Mouse (Mus musculus): ENCODE results near the gene Gpr87. TPM values are rescaled to one million over a fixed set of nuclear protein-coding genes. Genes with fewer than 3 reads are reported as not detected.
A peak's percentile ranks its signal among the peaks of the same experiment; 100 is the strongest.
"Not testable (repeated sequence)": the region's sequence is repeated elsewhere in the genome, so short reads cannot be mapped to it uniquely, and the experiment has no call there.

The Gpr87 gene
- polyA plus RNA-seq, 1 experiment from 2014 or later: 0.09 TPM

- Histone ChIP-seq H3K27ac (replicated peaks) (no peak overlapping the region), H3K9me3 (no peaks in the 10 kb centered on the region), H3K27me3 (no peaks in the 10 kb centered on the region), H3K36me3 (no peaks in the 10 kb centered on the region), H3K4me3 (no peak overlapping the region), H3K4me2 (no peak overlapping the region), H3K4me1 (replicated peaks) (no peaks in the 10 kb centered on the region), H3K9ac (no peak overlapping the region)
- ATAC-seq (ENCODE audit: low FRiP score, low read depth): no peak
- 98% methylated on average over 2 of the region's 2 CpGs for WGBS
Observed at GRCm38 (mm10) chr3:59150624-59151023, 44.3 kb downstream of the Gpr87 start.

- Histone ChIP-seq H3K36me3 (no peaks in the 10 kb centered on the region), H3K27me3 (no peaks in the 10 kb centered on the region), H3K4me2 (no peak overlapping the region), H3K9ac (no peak overlapping the region), H3K4me3 (no peak overlapping the region), H3K9me3 (no peaks in the 10 kb centered on the region), H3K4me1 (replicated peaks) (no peaks in the 10 kb centered on the region), H3K27ac (replicated peaks) (no peak overlapping the region)
- no peak for ATAC-seq (ENCODE audit: low FRiP score, low read depth)
Observed at GRCm38 (mm10) chr3:59149646-59150045, 45.3 kb downstream of the Gpr87 start.

- H3K9ac ChIP-seq: no peak overlapping the region
- no peaks in the 10 kb centered on the region for H3K4me1 ChIP-seq (replicated peaks)
- H3K36me3 ChIP-seq: no peaks in the 10 kb centered on the region
- no peaks in the 10 kb centered on the region for H3K9me3 ChIP-seq
- no peak overlapping the region for H3K4me2 ChIP-seq
- H3K27me3 ChIP-seq: no peaks in the 10 kb centered on the region
- no peak overlapping the region for H3K27ac ChIP-seq (replicated peaks)
- WGBS: 89% methylated on average over 5 of the region's 5 CpGs
- H3K4me3 ChIP-seq: no peak overlapping the region
- no peak for ATAC-seq (ENCODE audit: low FRiP score, low read depth)
Observed at GRCm38 (mm10) chr3:59145194-59145593, 49.7 kb downstream of the Gpr87 start.

- H3K36me3 ChIP-seq: no peaks in the 10 kb centered on the region
- H3K4me3 ChIP-seq: no peak overlapping the region
- H3K9ac ChIP-seq: no peak overlapping the region
- no peaks in the 10 kb centered on the region for H3K27me3 ChIP-seq
- no peaks in the 10 kb centered on the region for H3K9me3 ChIP-seq
- no peak overlapping the region for H3K27ac ChIP-seq (replicated peaks)
- H3K4me1 ChIP-seq (replicated peaks): no peaks in the 10 kb centered on the region
- H3K4me2 ChIP-seq: no peak overlapping the region
- no peak for ATAC-seq (ENCODE audit: low FRiP score, low read depth)
- WGBS: 87% methylated on average over 8 of the region's 8 CpGs
Observed at GRCm38 (mm10) chr3:59141507-59142305, 53.2 kb downstream of the Gpr87 start.

- H3K4me1 ChIP-seq (replicated peaks); H3K27me3 ChIP-seq; H3K36me3 ChIP-seq; ATAC-seq (ENCODE audit: low FRiP score, low read depth); H3K4me2 ChIP-seq; H3K4me3 ChIP-seq; H3K9me3 ChIP-seq; H3K9ac ChIP-seq; H3K27ac ChIP-seq (replicated peaks): not testable (repeated sequence)
- WGBS: 96% methylated on average over 4 of the region's 4 CpGs
Observed at GRCm38 (mm10) chr3:59140941-59141340, 54.0 kb downstream of the Gpr87 start.

GRCm38 (mm10) chr3:59140115-59140514 lies 54.8 kb downstream of the Gpr87 start:
- 90% methylated on average over 2 of the region's 2 CpGs for WGBS
- no peak overlapping the region for H3K27ac ChIP-seq (replicated peaks)
- H3K9me3 ChIP-seq: no peaks in the 10 kb centered on the region
- no peak for ATAC-seq (ENCODE audit: low FRiP score, low read depth)
- no peak overlapping the region for H3K9ac ChIP-seq
- no peaks in the 10 kb centered on the region for H3K36me3 ChIP-seq
- H3K4me2 ChIP-seq: no peak overlapping the region
- H3K4me3 ChIP-seq: no peak overlapping the region
- H3K27me3 ChIP-seq: no peaks in the 10 kb centered on the region
- H3K4me1 ChIP-seq (replicated peaks): no peaks in the 10 kb centered on the region

GRCm38 (mm10) chr3:59139651-59140051 lies 55.3 kb downstream of the Gpr87 start:
- Histone ChIP-seq H3K4me1 (replicated peaks) (no peaks in the 10 kb centered on the region), H3K9ac (no peak overlapping the region), H3K27me3 (no peaks in the 10 kb centered on the region), H3K4me2 (no peak overlapping the region), H3K9me3 (no peaks in the 10 kb centered on the region), H3K4me3 (no peak overlapping the region), H3K36me3 (no peaks in the 10 kb centered on the region), H3K27ac (replicated peaks) (no peak overlapping the region)
- ATAC-seq (ENCODE audit: low FRiP score, low read depth): no peak

- Histone ChIP-seq H3K9ac (no peak overlapping the region), H3K27me3 (no peaks in the 10 kb centered on the region), H3K27ac (replicated peaks) (no peak overlapping the region), H3K36me3 (no peaks in the 10 kb centered on the region), H3K4me3 (no peak overlapping the region), H3K4me2 (no peak overlapping the region), H3K4me1 (replicated peaks) (no peaks in the 10 kb centered on the region), H3K9me3 (no peaks in the 10 kb centered on the region)
- 59% methylated on average over 12 of the region's 12 CpGs for WGBS
- ATAC-seq (ENCODE audit: low FRiP score, low read depth): no peak
Observed at GRCm38 (mm10) chr3:59138946-59139468, 55.9 kb downstream of the Gpr87 start.

GRCm38 (mm10) chr3:59135911-59136653 lies 58.8 kb downstream of the Gpr87 start:
- Histone ChIP-seq H3K27ac (replicated peaks) (peak overlapping the region; percentile 17; the same call in 1 of the 2 replicates), H3K27me3 (no peaks in the 10 kb centered on the region), H3K4me1 (replicated peaks) (no peaks in the 10 kb centered on the region), H3K36me3 (no peaks in the 10 kb centered on the region), H3K9ac (no peak overlapping the region), H3K9me3 (no peaks in the 10 kb centered on the region), H3K4me2 (no peak overlapping the region), H3K4me3 (no peak overlapping the region)
- ATAC-seq (ENCODE audit: low FRiP score, low read depth): peak; percentile 66
- WGBS: 82% methylated on average over 5 of the region's 5 CpGs

GRCm38 (mm10) chr3:59133189-59133588 lies 61.7 kb downstream of the Gpr87 start:
- Histone ChIP-seq H3K9ac (no peak overlapping the region), H3K27ac (replicated peaks) (no peak overlapping the region), H3K9me3 (no peaks in the 10 kb centered on the region), H3K4me1 (replicated peaks) (no peaks in the 10 kb centered on the region), H3K36me3 (no peaks in the 10 kb centered on the region), H3K4me3 (no peak overlapping the region), H3K27me3 (no peaks in the 10 kb centered on the region), H3K4me2 (no peak overlapping the region)
- WGBS: 92% methylated on average over 5 of the region's 5 CpGs
- ATAC-seq (ENCODE audit: low FRiP score, low read depth): no peak

- Histone ChIP-seq H3K27ac (replicated peaks) (no peak overlapping the region), H3K4me2 (no peak overlapping the region), H3K36me3 (no peaks in the 10 kb centered on the region), H3K9me3 (no peaks in the 10 kb centered on the region), H3K9ac (no peak overlapping the region), H3K27me3 (no peaks in the 10 kb centered on the region), H3K4me1 (replicated peaks) (no peaks in the 10 kb centered on the region), H3K4me3 (no peak overlapping the region)
- no peak for ATAC-seq (ENCODE audit: low FRiP score, low read depth)
- 85% methylated on average over 4 of the region's 4 CpGs for WGBS
Observed at GRCm38 (mm10) chr3:59131966-59132365, 62.9 kb downstream of the Gpr87 start.

GRCm38 (mm10) chr3:59131081-59131480 lies 63.8 kb downstream of the Gpr87 start:
- ATAC-seq (ENCODE audit: low FRiP score, low read depth): no peak

More at GRCm38 (mm10) chr3:59131081-59131480, 63.8 kb downstream of the Gpr87 start:
- Histone ChIP-seq H3K4me3 (no peak overlapping the region), H3K27me3 (no peaks in the 10 kb centered on the region), H3K9me3 (no peaks in the 10 kb centered on the region), H3K4me2 (no peak overlapping the region), H3K36me3 (no peaks in the 10 kb centered on the region), H3K27ac (replicated peaks) (no peak overlapping the region), H3K9ac (no peak overlapping the region), H3K4me1 (replicated peaks) (no peaks in the 10 kb centered on the region)
- WGBS: 77% methylated on average over 4 of the region's 4 CpGs
